Mouse (Mus musculus) erythroblast, embryonic 14.5 days (primary cell): ENCODE measurements around the gene Ptpn7. TPM values are rescaled to one million over a fixed set of nuclear protein-coding genes. Genes with fewer than 3 reads are reported as not detected.
"Not testable (repeated sequence)": the region's sequence is repeated elsewhere in the genome, so short reads cannot be mapped to it uniquely, and the experiment has no call there.

ENCODE experiments used
- H3K27me3 ChIP-seq: 2 replicates; pipeline ENCODE4 v1.6.1; 2012; ENCODE audit warnings: inconsistent platforms; ENCODE audit not compliant: control insufficient read depth
- H3K36me3 ChIP-seq: 2 replicates; pipeline ENCODE4 v1.6.1; 2012; ENCODE audit warnings: mild to moderate bottlenecking, inconsistent platforms; ENCODE audit not compliant: control insufficient read depth
- H3K4me1 ChIP-seq: 2 replicates; pipeline ENCODE4 v1.6.1; 2012; ENCODE audit warnings: inconsistent platforms; ENCODE audit not compliant: control insufficient read depth
- H3K4me3 ChIP-seq: replicated peaks from 2 replicates; pipeline ENCODE3; 2012; ENCODE audit warnings: moderate library complexity, mild to moderate bottlenecking, inconsistent platforms
- H3K9me3 ChIP-seq: 2 replicates; pipeline ENCODE4 v1.6.1; 2012; ENCODE audit warnings: low read length, inconsistent platforms, mixed read lengths; ENCODE audit not compliant: control insufficient read depth
- GATA1 ChIP-seq: IDR thresholded peaks from 2 replicates; pipeline ENCODE4 v1.6.1; 2012; ENCODE audit warnings: low read length, inconsistent platforms, mixed read lengths
- TAL1 ChIP-seq: IDR thresholded peaks from 3 replicates; pipeline ENCODE4 v1.6.1; 2012; ENCODE audit warnings: low read length, inconsistent platforms, mixed read lengths
- polyA plus RNA-seq: library from polyadenylated mRNA; stranded (reverse); fragments of >175 nt; gene quantifications from 2 replicates; pipeline ENCODE4 v1.2.3, GENCODE M21; 2012

Gene Ptpn7
- polyA plus RNA-seq, 1 experiment: 0.67 TPM

DNA sequence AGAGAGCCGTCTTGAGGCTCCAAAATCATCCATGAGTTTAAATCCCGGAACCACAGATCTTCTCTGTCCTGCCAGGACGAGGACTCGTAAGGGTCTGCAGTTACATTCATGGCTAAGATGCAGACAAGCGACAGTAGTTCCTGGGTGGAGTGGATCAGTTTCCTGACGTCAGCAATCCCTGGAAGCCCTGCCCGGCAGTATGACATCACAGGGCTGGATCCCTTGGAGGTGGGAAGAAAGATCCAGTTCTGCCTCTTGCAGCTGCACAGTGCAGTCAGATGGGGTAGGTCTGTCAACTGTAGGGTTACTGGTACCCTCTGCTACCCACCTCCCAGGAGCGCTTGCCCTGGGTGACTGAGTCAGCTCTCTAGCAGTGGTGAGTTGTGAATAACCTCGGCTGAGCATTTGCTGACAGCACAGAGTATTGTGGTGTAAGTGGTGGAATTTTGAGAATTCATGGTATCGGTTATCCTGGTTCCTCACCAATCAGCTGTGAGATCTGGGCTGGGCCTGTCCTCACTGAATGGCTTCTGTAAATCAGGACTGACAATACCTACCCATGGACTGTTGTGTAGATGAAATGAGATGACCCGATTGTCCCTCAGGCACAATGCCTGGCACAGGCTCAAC, 51.6 kb downstream of the Ptpn7 start:
- Histone ChIP-seq H3K4me1 (no peaks in the 10 kb centered on the region), H3K9me3 (no peaks in the 10 kb centered on the region), H3K27me3 (peaks cover 5% of the 10 kb centered on the region), H3K4me3 (no peak overlapping the region), H3K36me3 (no peaks in the 10 kb centered on the region)
- TF ChIP-seq TAL1 (no peak), GATA1 (no peak)

- H3K4me1 ChIP-seq: no peaks in the 10 kb centered on the region
- H3K36me3 ChIP-seq: no peaks in the 10 kb centered on the region
- no peak for TF ChIP-seq GATA1
- TF ChIP-seq TAL1: no peak
- peaks cover 5% of the 10 kb centered on the region for H3K27me3 ChIP-seq
- H3K9me3 ChIP-seq: no peaks in the 10 kb centered on the region
- no peak overlapping the region for H3K4me3 ChIP-seq
Observed at GRCm38 (mm10) chr1:135185936-135186335, 53.4 kb downstream of the Ptpn7 start.

- peaks cover 5% of the 10 kb centered on the region for H3K27me3 ChIP-seq
- H3K36me3 ChIP-seq: no peaks in the 10 kb centered on the region
- H3K4me1 ChIP-seq: no peaks in the 10 kb centered on the region
- H3K4me3 ChIP-seq: no peak overlapping the region
- TF ChIP-seq TAL1 (no peak), GATA1 (no peak)
- H3K9me3 ChIP-seq: no peaks in the 10 kb centered on the region
Observed at GRCm38 (mm10) chr1:135186427-135186826, 53.9 kb downstream of the Ptpn7 start.

GRCm38 (mm10) chr1:135187016-135187415, 54.5 kb downstream of the Ptpn7 start:
- not testable (repeated sequence) for H3K9me3 ChIP-seq, H3K4me1 ChIP-seq, H3K4me3 ChIP-seq, H3K27me3 ChIP-seq, H3K36me3 ChIP-seq

DNA sequence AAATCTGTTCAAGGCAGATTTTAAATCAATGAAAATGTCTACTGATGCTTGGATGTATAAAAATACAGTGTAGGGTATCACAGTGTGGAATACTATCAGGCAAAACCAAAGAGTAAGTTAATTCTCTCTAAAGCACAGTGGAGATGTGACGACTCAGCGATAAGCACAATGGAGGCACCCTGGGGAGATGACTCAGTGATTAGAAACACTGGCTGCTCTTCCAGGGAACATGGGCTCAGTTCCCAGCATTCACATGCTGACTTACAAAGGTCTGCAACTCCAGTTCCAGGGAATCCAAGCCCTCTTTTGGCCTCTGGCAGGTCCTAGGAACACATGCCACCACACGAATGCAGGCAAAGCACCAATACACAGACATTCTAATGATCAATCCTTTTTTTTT, 55.7 kb downstream of the Ptpn7 start:
- Histone ChIP-seq H3K27me3 (peaks cover 5% of the 10 kb centered on the region), H3K36me3 (no peaks in the 10 kb centered on the region), H3K4me1 (no peaks in the 10 kb centered on the region), H3K9me3 (no peaks in the 10 kb centered on the region), H3K4me3 (no peak overlapping the region)
- TF ChIP-seq GATA1 (no peak), TAL1 (no peak)

GRCm38 (mm10) chr1:135189186-135189585, 56.7 kb downstream of the Ptpn7 start:
- H3K4me3 ChIP-seq: no peak overlapping the region
- H3K36me3 ChIP-seq: no peaks in the 10 kb centered on the region
- TF ChIP-seq GATA1: no peak
- TF ChIP-seq TAL1: no peak
- H3K9me3 ChIP-seq: no peaks in the 10 kb centered on the region
- H3K4me1 ChIP-seq: no peaks in the 10 kb centered on the region
- peaks cover 5% of the 10 kb centered on the region for H3K27me3 ChIP-seq

DNA sequence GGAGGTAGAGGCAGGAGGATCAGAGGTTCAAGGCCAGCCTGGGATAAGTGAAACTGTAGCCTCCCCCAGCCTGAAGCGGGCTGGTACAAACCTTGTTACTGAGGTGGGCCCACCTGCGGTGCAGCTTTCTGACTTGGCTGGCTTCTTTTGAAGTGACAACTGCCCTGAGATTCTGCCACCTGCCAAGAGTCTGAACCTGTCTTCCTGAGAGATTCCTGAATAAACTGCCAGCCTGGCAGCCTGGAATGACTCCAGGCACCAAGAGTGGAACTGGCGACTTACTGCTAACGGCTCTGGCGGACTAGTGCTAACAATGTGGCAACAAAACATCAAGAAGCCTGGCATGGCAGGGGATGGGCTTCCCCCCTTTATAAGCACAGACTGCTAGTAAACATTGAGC, 61.8 kb downstream of the Ptpn7 start:
- not testable (repeated sequence) for H3K27me3 ChIP-seq
- peaks cover 12% of the 10 kb centered on the region for H3K4me1 ChIP-seq

More for the DNA sequence above, 61.8 kb downstream of the Ptpn7 start:
- not testable (repeated sequence) for H3K9me3 ChIP-seq, H3K4me3 ChIP-seq, H3K36me3 ChIP-seq

Other genes with a start within 250 kb of the Ptpn7 start
- gene Ppp1r12b, start 176.8 kb upstream of the Ptpn7 start, polyA plus RNA-seq: 0.11 and 0.12 TPM in 2 replicates
- gene Ube2t, start 170.1 kb upstream of the Ptpn7 start, polyA plus RNA-seq: 1.2 and 1.8 TPM in 2 replicates
- 0.01 TPM in 1 of 2 replicates, not detected in the other for gene Lgr6, start 27.4 kb upstream of the Ptpn7 start, polyA plus RNA-seq
- 2.0 and 2.1 TPM in 2 replicates for gene Arl8a, start 14.1 kb downstream of the Ptpn7 start, polyA plus RNA-seq
- not detected in 2 replicates for gene Gpr37l1, start 35.0 kb downstream of the Ptpn7 start, polyA plus RNA-seq
- not detected in 2 replicates for gene Elf3, start 125.9 kb downstream of the Ptpn7 start, polyA plus RNA-seq
- 0.15 and 0.21 TPM in 2 replicates for gene Rnpep, start 151.4 kb downstream of the Ptpn7 start, polyA plus RNA-seq
- gene Timm17a, start 181.1 kb downstream of the Ptpn7 start, polyA plus RNA-seq: 0.24 and 0.52 TPM in 2 replicates
- gene Lmod1, start 192.1 kb downstream of the Ptpn7 start, polyA plus RNA-seq: not detected in 2 replicates
- gene Shisa4, start 242.5 kb downstream of the Ptpn7 start, polyA plus RNA-seq: not detected in 2 replicates